Mouse (Mus musculus): ENCODE data around the gene Ythdf2.

GRCm38 (mm10) chr4:132183162-132183561 is 28.9 kb downstream of the Ythdf2 start:
- TF ChIP-seq CTCF (IDR thresholded peaks at IDR 0.05; ENCODE audit: insufficient read depth, low read length), result no peak
- TF ChIP-seq POLR2A (IDR thresholded peaks at IDR 0.05; ENCODE audit: borderline replicate concordance, extremely low read depth, low read depth, low read length), result no peak
